Mouse (Mus musculus) lung, embryonic 15.5 days (tissue): ENCODE measurements around the gene Pdcd11. TPM values are rescaled to one million over a fixed set of nuclear protein-coding genes. Genes with fewer than 3 reads are reported as not detected.

ENCODE experiments used
- ATAC-seq: fragments of 200-750 bp; cut with Nextera tagmentation; 2 replicates; pipeline ENCODE4 v1.8.0; 2017; ENCODE audit warnings: moderate number of reproducible peaks, borderline replicate concordance; ENCODE audit not compliant: low FRiP score, low TSS enrichment; ENCODE audit errors: extremely low read depth
- H3K27ac ChIP-seq: fragments of 300-500 bp; sonication (generic); 2 replicates; pipeline ENCODE4 v1.5.1; 2015; ENCODE audit warnings: moderate library complexity, mild to moderate bottlenecking, inconsistent platforms
- H3K27me3 ChIP-seq: fragments of 300-500 bp; sonication (generic); 2 replicates; pipeline ENCODE4 v1.6.1; 2015; ENCODE audit warnings: inconsistent platforms
- H3K36me3 ChIP-seq: fragments of 300-500 bp; sonication (generic); 2 replicates; pipeline ENCODE4 v1.6.1; 2015; ENCODE audit warnings: inconsistent platforms
- H3K4me1 ChIP-seq: fragments of 300-500 bp; sonication (generic); 2 replicates; pipeline ENCODE4 v1.6.1; 2015; ENCODE audit warnings: inconsistent platforms
- H3K4me2 ChIP-seq: fragments of 300-500 bp; sonication (generic); 2 replicates; pipeline ENCODE4 v1.6.1; 2015; ENCODE audit warnings: inconsistent platforms, mild to moderate bottlenecking, moderate library complexity
- H3K4me3 ChIP-seq: fragments of 300-500 bp; sonication (generic); 2 replicates; pipeline ENCODE4 v1.5.1; 2015; ENCODE audit warnings: mild to moderate bottlenecking, inconsistent platforms
- H3K9ac ChIP-seq: fragments of 300-500 bp; sonication (generic); 2 replicates; pipeline ENCODE4 v1.6.1; 2015; ENCODE audit warnings: inconsistent platforms
- H3K9me3 ChIP-seq: fragments of 300-500 bp; sonication (generic); 2 replicates; pipeline ENCODE4 v1.6.1; 2016; ENCODE audit warnings: inconsistent platforms
- WGBS: fragments of 180-500 bp; shearing (Covaris S2); methylation state at CpG from one replicate; pipeline ENCODE4 v1.1.7; 2015; 5-methylcytosine and 5-hydroxymethylcytosine counted together
- polyA plus RNA-seq: library from polyadenylated mRNA; unstranded; fragments of >200 nt; fragmentation: Nextera tagmentation; extraction: Ambion mirVana; gene quantifications from 2 replicates; pipeline ENCODE4 v1.2.1, GENCODE M21; 2015

Pdcd11 gene
- polyA plus RNA-seq, 1 experiment from 2014 or later: 8.3 TPM

GRCm38 (mm10) chr19:47151332-47152061 is 60.9 kb downstream of the Pdcd11 start:
- no peaks in the 10 kb centered on the region for H3K9me3 ChIP-seq
- H3K36me3 ChIP-seq: no peaks in the 10 kb centered on the region
- H3K4me3 ChIP-seq: no peak overlapping the region
- H3K27me3 ChIP-seq: peaks cover 20% of the 10 kb centered on the region
- 21% methylated on average over 32 of the region's 32 CpGs for WGBS
- H3K4me2 ChIP-seq: peak overlapping the region; percentile 43
- H3K4me1 ChIP-seq: peaks cover 4% of the 10 kb centered on the region; the same call in 1 of the 2 replicates
- no peak for ATAC-seq
- H3K27ac ChIP-seq: no peak overlapping the region
- no peak overlapping the region for H3K9ac ChIP-seq

DNA sequence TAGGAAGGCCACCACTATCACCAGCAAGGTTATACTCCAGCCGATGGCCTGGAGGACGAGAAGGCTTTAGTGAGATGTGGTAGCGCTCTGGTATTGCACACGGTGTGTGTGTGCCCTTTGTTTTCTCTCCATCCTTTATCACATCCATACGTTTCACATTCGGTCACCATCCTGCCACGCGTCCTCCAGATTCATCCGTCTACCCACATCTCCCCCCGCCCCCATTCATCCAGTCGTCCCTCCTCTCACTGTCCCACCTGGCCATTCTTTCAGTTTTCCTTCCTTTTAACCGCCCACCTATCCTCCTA is 61.4 kb downstream of the Pdcd11 start:
- H3K4me3 ChIP-seq: no peak overlapping the region
- 57% methylated on average over 12 of the region's 12 CpGs for WGBS

DNA sequence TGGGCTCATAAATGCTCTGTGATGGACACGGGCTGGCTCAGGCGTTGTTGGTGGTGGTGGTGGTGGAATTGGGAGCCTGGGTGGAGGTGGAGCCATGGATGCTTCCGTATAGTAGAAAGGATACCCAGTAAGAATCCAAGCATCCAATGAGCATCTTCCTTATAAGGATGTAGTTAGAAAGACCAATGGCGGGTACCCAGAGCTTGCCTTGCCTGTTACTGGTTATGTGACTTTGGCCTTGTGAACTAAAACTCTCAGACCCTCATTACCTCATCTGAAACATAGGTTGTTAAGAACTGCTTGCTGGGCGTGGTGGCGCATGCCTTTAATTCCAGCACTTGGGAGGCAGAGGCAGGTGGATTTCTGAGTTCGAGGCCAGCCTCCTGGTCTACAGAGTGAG is 63.2 kb downstream of the Pdcd11 start:
- H3K9ac ChIP-seq: no peak overlapping the region
- no peaks in the 10 kb centered on the region for H3K9me3 ChIP-seq
- WGBS: 87% methylated on average over 7 of the region's 7 CpGs
- H3K36me3 ChIP-seq: no peaks in the 10 kb centered on the region
- no peak overlapping the region for H3K4me2 ChIP-seq
- H3K4me3 ChIP-seq: no peak overlapping the region
- no peak for ATAC-seq
- H3K27me3 ChIP-seq: peaks cover 20% of the 10 kb centered on the region
- no peak overlapping the region for H3K27ac ChIP-seq
- H3K4me1 ChIP-seq: peaks cover 4% of the 10 kb centered on the region; the same call in 1 of the 2 replicates

More for the DNA sequence above, 61.4 kb downstream of the Pdcd11 start:
- ATAC-seq: no peak
- Histone ChIP-seq H3K4me2 (peak overlapping the region; percentile 43), H3K9me3 (no peaks in the 10 kb centered on the region), H3K36me3 (no peaks in the 10 kb centered on the region), H3K27ac (no peak overlapping the region), H3K27me3 (peaks cover 20% of the 10 kb centered on the region), H3K4me1 (peaks cover 4% of the 10 kb centered on the region; the same call in 1 of the 2 replicates), H3K9ac (no peak overlapping the region)

GRCm38 (mm10) chr19:47157664-47158063 is 67.1 kb downstream of the Pdcd11 start, which contains the start of gene Calhm3:
Gene Calhm3, minus strand, starts transcription at chr19:47157764.
- Histone ChIP-seq H3K27ac (no peak within 1 kb of the TSS), H3K4me3 (no peak within 1 kb of the TSS), H3K36me3 (no peaks in the 10 kb centered on the region), H3K27me3 (no peaks in the 10 kb centered on the region), H3K4me1 (no peaks in the 10 kb centered on the region), H3K4me2 (no peak within 1 kb of the TSS), H3K9ac (no peak within 1 kb of the TSS), H3K9me3 (no peaks in the 10 kb centered on the region)
- 74% methylated on average over 11 of the region's 11 CpGs for WGBS
- ATAC-seq: no peak

- no peak overlapping the region for H3K9ac ChIP-seq
- H3K4me2 ChIP-seq: no peak overlapping the region
- H3K4me1 ChIP-seq: no peaks in the 10 kb centered on the region
- WGBS: 55% methylated on average over 4 of the region's 4 CpGs
- H3K9me3 ChIP-seq: no peaks in the 10 kb centered on the region
- no peak for ATAC-seq
- no peaks in the 10 kb centered on the region for H3K27me3 ChIP-seq
- H3K36me3 ChIP-seq: no peaks in the 10 kb centered on the region
- no peak overlapping the region for H3K4me3 ChIP-seq
- no peak overlapping the region for H3K27ac ChIP-seq
Measured at GRCm38 (mm10) chr19:47161669-47162068, 71.1 kb downstream of the Pdcd11 start.

- H3K27me3 ChIP-seq: no peaks in the 10 kb centered on the region
- no peak overlapping the region for H3K4me2 ChIP-seq
- no peaks in the 10 kb centered on the region for H3K36me3 ChIP-seq
- H3K27ac ChIP-seq: no peak overlapping the region
- no peaks in the 10 kb centered on the region for H3K9me3 ChIP-seq
- H3K9ac ChIP-seq: no peak overlapping the region
- H3K4me3 ChIP-seq: no peak overlapping the region
- no peak for ATAC-seq
- H3K4me1 ChIP-seq: peaks cover under 1% of the 10 kb centered on the region
- WGBS: 92% methylated on average over 6 of the region's 6 CpGs
Measured at GRCm38 (mm10) chr19:47163176-47163744, 72.7 kb downstream of the Pdcd11 start.

GRCm38 (mm10) chr19:47166758-47167157 is 76.2 kb downstream of the Pdcd11 start:
- peaks cover 7% of the 10 kb centered on the region for H3K4me1 ChIP-seq
- no peaks in the 10 kb centered on the region for H3K9me3 ChIP-seq
- no peak overlapping the region for H3K27ac ChIP-seq
- no peak for ATAC-seq
- H3K4me2 ChIP-seq: no peak overlapping the region
- H3K27me3 ChIP-seq: no peaks in the 10 kb centered on the region
- no peak overlapping the region for H3K9ac ChIP-seq
- H3K36me3 ChIP-seq: no peaks in the 10 kb centered on the region
- no peak overlapping the region for H3K4me3 ChIP-seq
- 41% methylated on average over 3 of the region's 3 CpGs for WGBS

GRCm38 (mm10) chr19:47167617-47168214 is 77.1 kb downstream of the Pdcd11 start:
- no peak overlapping the region for H3K4me3 ChIP-seq
- H3K4me1 ChIP-seq: peaks cover 7% of the 10 kb centered on the region
- WGBS: 45% methylated on average over 7 of the region's 7 CpGs
- H3K4me2 ChIP-seq: peak overlapping the region; percentile 54; the same call in 1 of the 2 replicates
- H3K36me3 ChIP-seq: no peaks in the 10 kb centered on the region
- no peak overlapping the region for H3K9ac ChIP-seq
- no peaks in the 10 kb centered on the region for H3K27me3 ChIP-seq
- H3K9me3 ChIP-seq: no peaks in the 10 kb centered on the region
- no peak overlapping the region for H3K27ac ChIP-seq
- ATAC-seq: no peak

GRCm38 (mm10) chr19:47168223-47168622 is 77.7 kb downstream of the Pdcd11 start:
- Histone ChIP-seq H3K27me3 (no peaks in the 10 kb centered on the region), H3K36me3 (no peaks in the 10 kb centered on the region), H3K9me3 (no peaks in the 10 kb centered on the region), H3K4me3 (peak overlapping the region; percentile 18), H3K4me2 (peak overlapping the region; percentile 54), H3K27ac (no peak overlapping the region), H3K4me1 (peaks cover 7% of the 10 kb centered on the region), H3K9ac (no peak overlapping the region)
- ATAC-seq: no peak
- 10% methylated on average over 13 of the region's 13 CpGs for WGBS

DNA sequence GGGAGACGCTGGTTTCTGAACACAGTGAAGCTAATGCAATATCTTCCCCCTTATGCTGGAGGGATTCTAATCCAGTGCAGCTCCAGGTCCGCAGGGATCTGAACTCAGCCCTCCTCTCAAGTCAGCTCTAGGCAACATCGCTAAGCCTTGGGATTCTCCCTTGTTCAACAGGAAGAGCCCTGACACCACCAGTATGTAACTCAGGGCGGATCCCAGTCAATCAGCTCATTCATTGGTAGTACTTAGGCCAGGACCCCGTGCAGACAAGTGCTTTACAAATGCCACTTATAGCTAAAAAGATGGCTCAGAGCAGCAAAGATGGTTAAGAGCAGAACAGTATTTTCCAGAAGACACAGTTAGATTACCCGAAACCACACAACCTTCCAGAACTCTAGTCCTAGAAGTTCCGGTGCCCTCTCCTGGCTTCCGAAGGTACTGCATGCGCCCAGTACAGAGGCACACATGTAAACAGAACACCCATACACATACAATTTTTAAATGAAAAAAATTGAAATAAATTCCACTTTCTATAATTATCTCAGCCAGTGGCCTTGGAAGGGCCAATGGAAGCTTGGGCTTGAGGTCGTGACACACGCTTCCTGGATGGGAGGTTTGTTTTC is 78.3 kb downstream of the Pdcd11 start:
- WGBS: 20% methylated on average over 11 of the region's 11 CpGs
- H3K36me3 ChIP-seq: no peaks in the 10 kb centered on the region
- peak overlapping the region; percentile 18 for H3K4me3 ChIP-seq
- H3K9ac ChIP-seq: no peak overlapping the region
- no peak overlapping the region for H3K27ac ChIP-seq
- H3K9me3 ChIP-seq: no peaks in the 10 kb centered on the region
- peak overlapping the region; percentile 54 for H3K4me2 ChIP-seq
- ATAC-seq: peak; percentile 52
- no peaks in the 10 kb centered on the region for H3K27me3 ChIP-seq
- H3K4me1 ChIP-seq: peaks cover 7% of the 10 kb centered on the region

- Histone ChIP-seq H3K9me3 (no peaks in the 10 kb centered on the region), H3K4me1 (peaks cover 10% of the 10 kb centered on the region), H3K27ac (no peak overlapping the region), H3K27me3 (peaks cover 26% of the 10 kb centered on the region), H3K9ac (no peak overlapping the region), H3K4me2 (no peak overlapping the region), H3K36me3 (no peaks in the 10 kb centered on the region), H3K4me3 (no peak overlapping the region)
- 42% methylated on average over 3 of the region's 3 CpGs for WGBS
- ATAC-seq: no peak
Measured at GRCm38 (mm10) chr19:47174515-47174914, 83.9 kb downstream of the Pdcd11 start.

DNA sequence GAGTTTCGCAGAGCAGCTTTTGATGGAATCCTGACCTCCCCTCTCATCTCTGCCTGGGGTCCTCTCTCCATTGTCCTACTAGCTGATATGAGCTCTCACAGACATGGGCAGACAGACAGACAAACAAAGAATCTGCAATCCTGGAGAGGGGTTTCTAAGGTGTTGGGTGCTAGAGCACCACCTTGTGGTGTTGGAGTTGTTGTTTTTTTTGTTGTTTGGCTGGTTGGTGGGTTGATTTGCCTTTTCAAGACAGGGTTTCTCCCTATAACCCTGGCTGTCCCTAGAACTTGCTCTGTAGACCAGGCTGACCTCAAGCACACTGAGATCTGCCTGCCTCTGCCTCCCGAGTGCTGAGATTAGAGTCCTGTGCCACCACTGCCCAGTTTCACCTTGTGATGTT is 84.9 kb downstream of the Pdcd11 start:
- Histone ChIP-seq H3K9ac (no peak overlapping the region), H3K27me3 (peaks cover 36% of the 10 kb centered on the region), H3K4me3 (no peak overlapping the region), H3K9me3 (no peaks in the 10 kb centered on the region), H3K27ac (no peak overlapping the region), H3K36me3 (no peaks in the 10 kb centered on the region), H3K4me2 (no peak overlapping the region), H3K4me1 (peaks cover 16% of the 10 kb centered on the region)
- WGBS: 63% methylated on average over 2 of the region's 2 CpGs
- ATAC-seq: no peak
